Mouse (Mus musculus): ENCODE results near the gene Psme1. TPM values are rescaled to one million over a fixed set of nuclear protein-coding genes. Genes with fewer than 3 reads are reported as not detected.

The Psme1 gene
- polyA plus RNA-seq, 1 experiment from 2014 or later: 200 TPM

- Histone ChIP-seq H3K4me2 (ENCODE audit: low read length) (no peak overlapping the region), H3K27ac (ENCODE audit: low read depth) (no peak overlapping the region), H3K9me3 (ENCODE audit: control insufficient read depth, low read length) (no peaks in the 10 kb centered on the region), H3K36me3 (ENCODE audit: control insufficient read depth, insufficient read depth, low read length) (peaks cover 36% of the 10 kb centered on the region), H3K9ac (ENCODE audit: low read length) (no peak overlapping the region), H3K27me3 (replicated peaks; ENCODE audit: control insufficient read depth, insufficient read depth, low read length) (no peaks in the 10 kb centered on the region), H3K4me3 (ENCODE audit: low read depth, low read length) (no peak overlapping the region), H3K4me1 (replicated peaks; ENCODE audit: control insufficient read depth, insufficient read depth, low read length) (no peaks in the 10 kb centered on the region)
- ATAC-seq (replicated peaks; ENCODE audit: low FRiP score, low TSS enrichment, low read depth) (no peak), DNase-seq (ENCODE audit: low spot score) (no peak)
- WGBS: 90% methylated on average over 8 of the region's 8 CpGs
Observed at GRCm38 (mm10) chr14:55551794-55552193, 26.1 kb upstream of the Psme1 start.

- no peaks in the 10 kb centered on the region for H3K27me3 ChIP-seq (replicated peaks; ENCODE audit: control insufficient read depth, insufficient read depth, low read length)
- 0 out of 2 replicates have a peak, but pooled peaks cover 10% of the 10 kb centered on the region for H3K4me1 ChIP-seq (replicated peaks; ENCODE audit: control insufficient read depth, insufficient read depth, low read length)
- peaks cover 8% of the 10 kb centered on the region for H3K36me3 ChIP-seq (ENCODE audit: control insufficient read depth, insufficient read depth, low read length)
- no peak for DNase-seq (ENCODE audit: low spot score)
- H3K27ac ChIP-seq (ENCODE audit: low read depth): no peak overlapping the region
- no peak overlapping the region for H3K4me3 ChIP-seq (ENCODE audit: low read depth, low read length)
- no peak overlapping the region for H3K9ac ChIP-seq (ENCODE audit: low read length)
- H3K9me3 ChIP-seq (ENCODE audit: control insufficient read depth, low read length): no peaks in the 10 kb centered on the region
- no peak for ATAC-seq (replicated peaks; ENCODE audit: low FRiP score, low TSS enrichment, low read depth)
- no peak overlapping the region for H3K4me2 ChIP-seq (ENCODE audit: low read length)
Observed at GRCm38 (mm10) chr14:55554635-55555034, 23.3 kb upstream of the Psme1 start.

GRCm38 (mm10) chr14:55555788-55556187 lies 22.1 kb upstream of the Psme1 start:
- Histone ChIP-seq H3K9ac (ENCODE audit: low read length) (no peak overlapping the region), H3K4me2 (ENCODE audit: low read length) (no peak overlapping the region), H3K9me3 (ENCODE audit: control insufficient read depth, low read length) (no peaks in the 10 kb centered on the region), H3K4me1 (replicated peaks; ENCODE audit: control insufficient read depth, insufficient read depth, low read length) (0 out of 2 replicates have a peak, but pooled peaks cover 10% of the 10 kb centered on the region), H3K4me3 (ENCODE audit: low read depth, low read length) (no peak overlapping the region), H3K27me3 (replicated peaks; ENCODE audit: control insufficient read depth, insufficient read depth, low read length) (no peaks in the 10 kb centered on the region), H3K27ac (ENCODE audit: low read depth) (no peak overlapping the region), H3K36me3 (ENCODE audit: control insufficient read depth, insufficient read depth, low read length) (no peaks in the 10 kb centered on the region)
- 79% methylated on average over 3 of the region's 3 CpGs for WGBS
- DNase-seq (ENCODE audit: low spot score): no peak
- ATAC-seq (replicated peaks; ENCODE audit: low FRiP score, low TSS enrichment, low read depth): no peak

GRCm38 (mm10) chr14:55557003-55557402 lies 20.9 kb upstream of the Psme1 start:
- DNase-seq (ENCODE audit: low spot score): peak; percentile 84
- WGBS: 28% methylated on average over 5 of the region's 5 CpGs
- no peaks in the 10 kb centered on the region for H3K27me3 ChIP-seq (replicated peaks; ENCODE audit: control insufficient read depth, insufficient read depth, low read length)
- H3K4me2 ChIP-seq (ENCODE audit: low read length): no peak overlapping the region
- no peak overlapping the region for H3K9ac ChIP-seq (ENCODE audit: low read length)
- H3K4me1 ChIP-seq (replicated peaks; ENCODE audit: control insufficient read depth, insufficient read depth, low read length): peaks cover 20% of the 10 kb centered on the region
- H3K36me3 ChIP-seq (ENCODE audit: control insufficient read depth, insufficient read depth, low read length): no peaks in the 10 kb centered on the region
- 0 out of 2 replicates have a peak overlapping the region, but pooled peaks have one; percentile 43 for H3K27ac ChIP-seq (ENCODE audit: low read depth)
- ATAC-seq (replicated peaks; ENCODE audit: low FRiP score, low TSS enrichment, low read depth): no peak
- H3K9me3 ChIP-seq (ENCODE audit: control insufficient read depth, low read length): no peaks in the 10 kb centered on the region
- H3K4me3 ChIP-seq (ENCODE audit: low read depth, low read length): no peak overlapping the region

GRCm38 (mm10) chr14:55557587-55557986 lies 20.3 kb upstream of the Psme1 start:
- DNase-seq (ENCODE audit: low spot score) (no peak), ATAC-seq (replicated peaks; ENCODE audit: low FRiP score, low TSS enrichment, low read depth) (no peak)
- no peak overlapping the region for H3K27ac ChIP-seq (ENCODE audit: low read depth)
- no peak overlapping the region for H3K4me2 ChIP-seq (ENCODE audit: low read length)
- WGBS: 86% methylated on average over 3 of the region's 3 CpGs
- peaks cover 20% of the 10 kb centered on the region for H3K4me1 ChIP-seq (replicated peaks; ENCODE audit: control insufficient read depth, insufficient read depth, low read length)
- H3K9ac ChIP-seq (ENCODE audit: low read length): no peak overlapping the region
- H3K36me3 ChIP-seq (ENCODE audit: control insufficient read depth, insufficient read depth, low read length): no peaks in the 10 kb centered on the region
- no peaks in the 10 kb centered on the region for H3K9me3 ChIP-seq (ENCODE audit: control insufficient read depth, low read length)
- H3K4me3 ChIP-seq (ENCODE audit: low read depth, low read length): no peak overlapping the region
- no peaks in the 10 kb centered on the region for H3K27me3 ChIP-seq (replicated peaks; ENCODE audit: control insufficient read depth, insufficient read depth, low read length)

GRCm38 (mm10) chr14:55558740-55559448 lies 19.0 kb upstream of the Psme1 start:
- H3K9ac ChIP-seq (ENCODE audit: low read length): peak overlapping the region; percentile 58
- peak overlapping the region; percentile 83 for H3K4me2 ChIP-seq (ENCODE audit: low read length)
- no peak for ATAC-seq (replicated peaks; ENCODE audit: low FRiP score, low TSS enrichment, low read depth)
- peak overlapping the region; percentile 60 for H3K4me3 ChIP-seq (ENCODE audit: low read depth, low read length)
- H3K36me3 ChIP-seq (ENCODE audit: control insufficient read depth, insufficient read depth, low read length): peaks cover 13% of the 10 kb centered on the region
- peak overlapping the region; percentile 92; the same call in 1 of the 2 replicates for H3K27ac ChIP-seq (ENCODE audit: low read depth)
- peaks cover 20% of the 10 kb centered on the region for H3K4me1 ChIP-seq (replicated peaks; ENCODE audit: control insufficient read depth, insufficient read depth, low read length)
- no peaks in the 10 kb centered on the region for H3K9me3 ChIP-seq (ENCODE audit: control insufficient read depth, low read length)
- WGBS: 54% methylated on average over 6 of the region's 6 CpGs
- DNase-seq (ENCODE audit: low spot score): no peak
- no peaks in the 10 kb centered on the region for H3K27me3 ChIP-seq (replicated peaks; ENCODE audit: control insufficient read depth, insufficient read depth, low read length)

- Histone ChIP-seq H3K4me3 (ENCODE audit: low read depth, low read length) (peak within 1 kb of the TSS; percentile 60), H3K27me3 (replicated peaks; ENCODE audit: control insufficient read depth, insufficient read depth, low read length) (no peaks in the 10 kb centered on the region), H3K4me1 (replicated peaks; ENCODE audit: control insufficient read depth, insufficient read depth, low read length) (peaks cover 20% of the 10 kb centered on the region), H3K9ac (ENCODE audit: low read length) (peak within 1 kb of the TSS; percentile 58), H3K27ac (ENCODE audit: low read depth) (peak within 1 kb of the TSS; percentile 92), H3K9me3 (ENCODE audit: control insufficient read depth, low read length) (no peaks in the 10 kb centered on the region), H3K4me2 (ENCODE audit: low read length) (peak within 1 kb of the TSS; percentile 83), H3K36me3 (ENCODE audit: control insufficient read depth, insufficient read depth, low read length) (peaks cover 22% of the 10 kb centered on the region)
- WGBS: under 1% methylated on average over 27 of the region's 27 CpGs
- peak; percentile 84 for ATAC-seq (replicated peaks; ENCODE audit: low FRiP score, low TSS enrichment, low read depth)
- no peak for DNase-seq (ENCODE audit: low spot score)
Observed at GRCm38 (mm10) chr14:55559799-55560201, 18.1 kb upstream of the Psme1 start, which contains the start of gene Dcaf11. TSS of gene Dcaf11 (plus strand) at chr14:55560006.

- Histone ChIP-seq H3K36me3 (ENCODE audit: control insufficient read depth, insufficient read depth, low read length) (peaks cover 28% of the 10 kb centered on the region), H3K9ac (ENCODE audit: low read length) (peak within 1 kb of the TSS; percentile 58), H3K4me3 (ENCODE audit: low read depth, low read length) (peak within 1 kb of the TSS; percentile 60), H3K9me3 (ENCODE audit: control insufficient read depth, low read length) (no peaks in the 10 kb centered on the region), H3K27ac (ENCODE audit: low read depth) (peak within 1 kb of the TSS; percentile 92), H3K4me2 (ENCODE audit: low read length) (peak within 1 kb of the TSS; percentile 83), H3K4me1 (replicated peaks; ENCODE audit: control insufficient read depth, insufficient read depth, low read length) (peaks cover 20% of the 10 kb centered on the region), H3K27me3 (replicated peaks; ENCODE audit: control insufficient read depth, insufficient read depth, low read length) (no peaks in the 10 kb centered on the region)
- peak; percentile 97 for ATAC-seq (replicated peaks; ENCODE audit: low FRiP score, low TSS enrichment, low read depth)
- WGBS: under 1% methylated on average over 51 of the region's 51 CpGs
- peak; percentile 100 for DNase-seq (ENCODE audit: low spot score)
Observed at GRCm38 (mm10) chr14:55560202-55561073, 17.5 kb upstream of the Psme1 start, which contains the start of gene A730061H03Rik. TSS of gene A730061H03Rik (minus strand) at chr14:55560406.

Measured in intestine, embryonic 14.5 days (tissue).